Mouse (Mus musculus) yolk sac, embryonic 10.5 days (tissue): Measurements from ENCODE around the gene Srebf2.
"Not testable (repeated sequence)": the region's sequence is repeated elsewhere in the genome, so short reads cannot be mapped to it uniquely, and the experiment has no call there.

ENCODE experiments used
- DNase-seq: peaks from one replicate; pipeline ENCODE4 v3.0.0-alpha.2; 2017; ENCODE audit warnings: low spot score

The Srebf2 gene

GRCm38 (mm10) chr15:82146770-82147610 is at the start of gene Srebf2:
Srebf2 (plus strand) TSS chr15:82147181.
- DNase-seq: peak; percentile 100

GRCm38 (mm10) chr15:82106953-82107555 is 39.9 kb upstream of the Srebf2 start:
- peak; percentile 6 for DNase-seq

GRCm38 (mm10) chr15:82120544-82120943 is 26.4 kb upstream of the Srebf2 start:
- no peak for DNase-seq

- not testable (repeated sequence) for DNase-seq
Observed at GRCm38 (mm10) chr15:82126690-82127089, 20.3 kb upstream of the Srebf2 start.

- peak; percentile 94 for DNase-seq
Observed at GRCm38 (mm10) chr15:82127426-82128374, 19.3 kb upstream of the Srebf2 start, which contains the start of gene Ccdc134. Ccdc134 (plus strand) TSS chr15:82127922.

- no peak for DNase-seq
Observed at GRCm38 (mm10) chr15:82128398-82128797, 18.6 kb upstream of the Srebf2 start.

GRCm38 (mm10) chr15:82130599-82130998 is 16.4 kb upstream of the Srebf2 start:
- no peak for DNase-seq

GRCm38 (mm10) chr15:82135372-82135771 is 11.6 kb upstream of the Srebf2 start:
- no peak for DNase-seq

- no peak for DNase-seq
Observed at GRCm38 (mm10) chr15:82138565-82138964, 8.4 kb upstream of the Srebf2 start.

GRCm38 (mm10) chr15:82139196-82139595 is 7.8 kb upstream of the Srebf2 start:
- DNase-seq: no peak

- peak; percentile 60 for DNase-seq
Observed at GRCm38 (mm10) chr15:82140355-82140754, 6.6 kb upstream of the Srebf2 start.

- DNase-seq: peak; percentile 61
Observed at GRCm38 (mm10) chr15:82144157-82144556, 2.8 kb upstream of the Srebf2 start.

- no peak for DNase-seq
Observed at GRCm38 (mm10) chr15:82145408-82145807, 1.6 kb upstream of the Srebf2 start.

- no peak for DNase-seq
Observed at GRCm38 (mm10) chr15:82145851-82146769, 871 bp upstream of the Srebf2 start.

GRCm38 (mm10) chr15:82147611-82148111 is 680 bp downstream of the Srebf2 start:
- DNase-seq: peak; percentile 61

- peak; percentile 50 for DNase-seq
Observed at GRCm38 (mm10) chr15:82148510-82148911, 1.5 kb downstream of the Srebf2 start.

GRCm38 (mm10) chr15:82150042-82150441 is 3.1 kb downstream of the Srebf2 start:
- no peak for DNase-seq

GRCm38 (mm10) chr15:82151176-82151575 is 4.2 kb downstream of the Srebf2 start:
- no peak for DNase-seq

GRCm38 (mm10) chr15:82152022-82152421 is 5.0 kb downstream of the Srebf2 start:
- DNase-seq: no peak

- no peak for DNase-seq
Observed at GRCm38 (mm10) chr15:82152435-82152834, 5.5 kb downstream of the Srebf2 start.

- DNase-seq: no peak
Observed at GRCm38 (mm10) chr15:82156298-82156697, 9.3 kb downstream of the Srebf2 start.
